Mouse (Mus musculus) gastrocnemius, postnatal 14 days (tissue): ENCODE measurements around the gene Snap23. TPM values are rescaled to one million over a fixed set of nuclear protein-coding genes. Genes with fewer than 3 reads are reported as not detected.
"Not testable (repeated sequence)": the region's sequence is repeated elsewhere in the genome, so short reads cannot be mapped to it uniquely, and the experiment has no call there.

ENCODE experiments used
- DNase-seq: peaks from one replicate; pipeline ENCODE4 v3.0.0; 2021; ENCODE audit warnings: mixed read lengths
- intact Hi-C: fragments of 180-260 bp; cut with DNase I; formaldehyde crosslinking; loops from one replicate; pipeline ENCODE4 v1.15.1; 2025; ENCODE audit warnings: low total_unique reads
- long read RNA-seq, 2 experiments: library from polyadenylated mRNA; stranded (forward); transcript quantifications; one replicate each; pipeline ENCODE4 v2.0.0; 2021
- total RNA-seq, 2 experiments: library from RNA; stranded (reverse); gene quantifications; 2 replicates each; pipeline ENCODE4 v1.2.3; 2021

The Snap23 gene
- 10 to 100 TPM; 43.1 to 47.7 TPM for total RNA-seq
- long read RNA-seq, experiment 1, transcript Snap23-203 (9 exons, 2,730 nt) = major isoform, 28 of 38 reads
- long read RNA-seq, experiment 1, partial matches to known transcripts = 2 of 38 reads
- long read RNA-seq, experiment 1, other reads (novel, unspliced or antisense) = 3 of 38 reads
- long read RNA-seq, experiment 2, transcript Snap23-203 (9 exons, 2,730 nt) = major isoform, 28 of 38 reads
- long read RNA-seq, experiment 2, partial matches to known transcripts = 3 of 38 reads
- long read RNA-seq, experiment 2, other reads (novel, unspliced or antisense) = 4 of 38 reads

DNA sequence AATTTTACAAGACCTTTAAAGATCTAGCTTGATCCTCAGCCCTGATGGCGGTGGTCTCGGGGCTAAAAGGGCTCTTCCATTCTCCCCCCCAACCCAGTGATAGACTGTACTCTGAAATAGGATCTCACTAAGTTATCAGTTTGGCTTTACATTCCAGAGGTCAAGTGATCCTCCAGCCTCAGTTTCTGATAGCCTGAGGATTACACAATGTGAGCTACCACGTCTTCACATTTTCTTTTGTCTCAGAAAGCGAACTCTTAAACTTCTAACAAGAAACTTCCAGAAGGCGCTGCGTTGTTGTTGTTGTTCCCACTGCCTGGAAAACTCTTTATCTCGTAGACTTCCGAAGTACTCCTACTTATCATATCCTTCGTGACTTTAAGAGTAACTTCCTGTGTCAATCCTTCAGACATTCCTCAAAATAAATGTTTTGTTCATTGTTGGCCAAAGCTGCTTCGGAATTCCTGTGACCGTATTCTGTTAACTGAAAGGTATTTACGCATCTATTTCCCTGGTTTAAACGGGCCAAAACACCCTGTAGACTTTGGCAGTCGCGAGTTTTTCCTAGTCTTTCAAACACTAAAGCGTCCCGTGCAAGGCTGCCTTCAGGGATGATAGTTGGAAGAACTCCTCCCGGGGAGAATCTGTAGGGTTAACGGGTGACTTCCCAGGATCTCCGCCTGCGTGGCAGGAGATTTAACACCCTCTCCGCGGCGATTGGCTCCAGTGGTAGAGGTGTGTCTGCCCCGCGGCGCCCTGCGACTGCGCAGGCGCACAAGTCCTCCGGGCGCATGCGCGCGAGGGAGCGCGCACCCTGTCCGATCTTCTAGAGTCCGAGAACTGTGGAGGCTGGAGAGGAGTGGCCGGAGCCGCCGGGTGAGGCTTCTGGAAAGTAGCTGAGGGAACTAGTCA lies at the start of gene Snap23:
Gene Snap23, plus strand, starts transcription at position 786 of the 912 bp plus-strand sequence.
- DNase-seq = peak; percentile 94
- intact Hi-C loops = no loop called here

DNA sequence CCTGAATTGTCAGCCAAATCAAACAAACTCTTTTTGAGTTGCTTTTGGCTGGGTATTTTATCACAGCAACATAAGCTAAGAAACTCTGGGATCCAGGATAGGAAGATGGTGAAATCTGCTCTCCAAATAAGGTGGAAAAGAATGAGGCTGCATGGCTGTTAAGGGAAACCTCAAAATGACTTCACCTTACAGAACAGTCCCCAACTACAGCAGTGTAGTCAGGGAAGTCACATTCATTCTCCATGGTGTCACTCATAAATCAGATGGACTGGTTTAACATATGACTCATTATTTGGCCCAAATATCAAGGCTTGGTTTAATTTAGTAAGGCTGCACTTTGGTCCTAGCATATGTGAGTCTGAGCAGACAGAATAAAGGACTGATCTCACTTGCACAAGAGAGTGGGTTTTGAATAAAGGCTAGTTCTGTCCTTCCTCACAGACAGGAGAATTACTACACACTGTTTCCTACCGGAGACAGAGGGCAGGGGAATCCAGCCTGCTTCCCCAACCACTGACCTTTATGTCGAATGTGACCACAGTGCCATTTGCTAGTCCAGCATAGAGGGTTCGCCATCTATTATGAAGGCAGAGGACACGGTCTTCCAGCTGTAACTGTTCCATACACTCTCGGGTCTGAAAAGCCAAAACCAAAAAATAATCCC lies 48.8 kb upstream of the Snap23 start:
- intact Hi-C loops = no loop called here
- DNase-seq = no peak

DNA sequence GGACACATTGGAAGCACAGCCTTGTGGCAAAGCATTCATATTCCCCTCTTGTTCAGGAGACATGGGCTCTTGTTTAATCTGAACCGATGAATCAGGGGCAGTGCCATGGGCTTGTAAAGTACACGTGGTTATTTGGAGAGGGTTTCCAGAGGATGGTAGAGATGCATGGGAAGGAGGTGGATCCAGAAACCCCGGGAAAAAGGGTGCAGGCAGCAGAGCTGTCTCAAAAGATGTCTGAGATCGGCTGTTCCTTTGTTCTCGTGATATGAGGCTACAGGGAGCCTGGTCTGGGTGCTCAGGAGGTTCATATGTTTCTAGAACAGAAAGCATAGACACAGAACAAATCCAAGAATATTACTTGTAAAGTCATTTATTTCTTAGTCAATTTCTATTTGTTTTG lies 40.7 kb upstream of the Snap23 start:
- intact Hi-C loops = loop anchor here (5.0 kb wide), 1 partner anchor 81 kb away; the partner anchor contains the start of genes Haus2 and Lrrc57
- no peak for DNase-seq

DNA sequence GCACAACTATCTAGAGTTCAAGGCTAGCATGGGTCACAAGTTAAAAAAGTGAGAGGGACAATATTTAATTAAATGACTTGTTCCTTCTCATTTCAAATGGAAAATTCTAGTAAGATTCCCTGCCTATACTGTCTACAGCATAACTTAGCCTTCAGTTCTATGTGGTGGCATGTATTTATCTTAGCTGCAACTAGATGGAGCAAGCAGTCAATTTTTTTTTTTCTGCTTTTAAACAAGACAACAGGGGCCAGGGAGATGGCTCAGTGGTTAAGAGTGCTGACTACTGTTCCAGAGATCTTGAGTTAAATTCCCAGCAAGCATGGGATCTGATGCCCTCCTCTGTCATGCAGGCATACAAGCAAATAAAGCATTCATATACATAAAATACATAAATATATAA lies 37.9 kb upstream of the Snap23 start:
- no peak for DNase-seq
- intact Hi-C loops = loop anchor here (5.0 kb wide), 1 partner anchor 78 kb away; the partner anchor contains the start of genes Haus2 and Lrrc57

DNA sequence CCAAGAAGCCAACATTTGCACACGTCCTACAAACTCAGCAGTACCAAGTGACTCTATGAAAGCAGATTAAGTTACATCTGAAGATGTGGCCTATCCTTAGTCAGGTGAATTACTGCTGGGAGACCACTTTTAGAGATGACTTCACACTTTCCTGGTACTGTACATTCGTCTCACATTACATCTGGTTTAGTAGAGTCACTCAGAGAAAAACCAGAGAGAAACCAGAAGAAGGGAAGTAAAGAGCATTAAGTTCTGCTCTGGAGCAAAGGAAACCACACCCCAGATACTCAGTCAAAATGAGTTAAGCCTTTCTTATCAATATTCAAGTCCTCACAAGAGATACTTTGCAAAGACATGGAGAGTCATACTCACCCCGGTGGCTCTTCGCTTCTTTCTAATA lies 36.2 kb upstream of the Snap23 start:
- intact Hi-C loops = no loop called here
- no peak for DNase-seq

DNA sequence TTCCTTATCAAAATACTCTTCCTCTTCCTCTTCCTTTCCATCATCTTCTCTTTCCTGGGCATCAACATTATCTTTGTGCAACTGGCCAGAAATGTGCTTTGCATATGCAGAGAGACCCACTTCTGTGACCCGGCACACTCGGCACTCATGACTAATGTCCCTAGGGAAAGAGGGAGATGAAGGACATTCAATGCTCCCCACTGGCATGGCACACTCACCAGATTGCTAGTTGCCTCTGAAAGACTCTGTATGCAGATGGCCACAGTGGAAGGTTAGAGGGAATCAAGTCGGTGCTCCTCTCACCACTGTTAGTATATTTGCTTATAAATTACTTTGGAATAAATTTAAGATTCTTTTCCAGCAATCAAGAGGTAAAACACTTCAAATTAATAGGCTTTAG lies 28.1 kb upstream of the Snap23 start:
- intact Hi-C loops = no loop called here
- DNase-seq = no peak

DNA sequence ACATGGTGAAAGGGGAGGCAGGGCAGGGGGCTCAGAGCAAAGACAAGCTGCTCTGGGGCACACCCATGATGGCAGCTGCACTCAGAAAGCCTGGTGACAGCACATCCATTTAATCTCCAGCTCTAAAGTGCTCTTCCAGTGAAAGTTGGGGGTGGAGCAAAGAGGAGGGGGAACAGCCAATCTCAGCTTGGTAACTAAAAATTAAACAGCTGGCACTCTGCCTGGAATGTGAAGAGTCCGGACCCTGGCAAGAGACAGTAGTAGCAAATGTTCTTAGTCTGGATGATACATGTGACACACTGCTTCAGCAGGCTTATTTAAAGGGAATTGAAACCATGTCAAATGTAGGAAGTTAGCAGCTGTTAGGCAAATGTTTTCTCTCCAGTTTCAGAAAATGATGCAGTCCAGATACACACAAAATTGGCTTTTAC lies 27.7 kb upstream of the Snap23 start:
- DNase-seq = peak; percentile 74
- intact Hi-C loops = no loop called here

DNA sequence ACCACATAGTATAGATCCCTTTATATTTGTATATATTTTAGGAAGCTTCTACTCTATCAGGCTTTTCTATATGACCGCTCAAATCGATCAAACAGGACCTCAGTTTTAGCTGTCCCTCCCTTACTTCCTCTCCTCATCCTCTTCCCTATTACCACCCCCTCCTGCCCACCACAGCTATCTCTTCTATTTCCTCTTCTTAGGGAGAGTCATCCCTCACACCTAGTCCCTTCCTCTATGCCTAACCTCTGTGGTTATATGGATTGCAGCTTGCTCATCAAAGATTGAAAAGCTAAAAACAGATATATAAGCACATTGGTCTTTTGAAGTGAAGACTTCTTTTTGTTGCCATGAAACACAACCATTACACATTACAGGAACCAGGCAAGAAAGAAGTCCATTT lies 22.7 kb upstream of the Snap23 start:
- intact Hi-C loops = no loop called here

DNA sequence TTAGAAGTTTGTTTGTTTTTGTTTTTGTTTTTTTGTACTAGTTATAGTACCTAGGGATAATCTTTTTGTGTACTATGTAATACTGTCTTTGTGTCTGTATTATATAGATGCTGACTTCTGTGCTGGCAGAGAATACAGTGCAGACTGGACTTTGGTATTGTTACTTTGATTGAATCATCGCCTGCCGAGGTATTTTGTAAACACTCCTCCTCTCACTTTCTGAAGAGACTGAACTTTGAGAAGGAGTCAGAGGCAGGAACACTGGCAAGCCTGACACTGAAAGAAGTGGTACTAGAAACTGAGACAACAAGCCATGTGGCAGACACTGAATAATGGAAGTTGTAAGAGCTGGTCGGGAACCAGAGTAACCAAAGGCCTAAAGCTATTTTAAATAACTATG lies 10.6 kb upstream of the Snap23 start:
- intact Hi-C loops = no loop called here

More for the DNA sequence above, 22.7 kb upstream of the Snap23 start:
- DNase-seq = no peak

DNA sequence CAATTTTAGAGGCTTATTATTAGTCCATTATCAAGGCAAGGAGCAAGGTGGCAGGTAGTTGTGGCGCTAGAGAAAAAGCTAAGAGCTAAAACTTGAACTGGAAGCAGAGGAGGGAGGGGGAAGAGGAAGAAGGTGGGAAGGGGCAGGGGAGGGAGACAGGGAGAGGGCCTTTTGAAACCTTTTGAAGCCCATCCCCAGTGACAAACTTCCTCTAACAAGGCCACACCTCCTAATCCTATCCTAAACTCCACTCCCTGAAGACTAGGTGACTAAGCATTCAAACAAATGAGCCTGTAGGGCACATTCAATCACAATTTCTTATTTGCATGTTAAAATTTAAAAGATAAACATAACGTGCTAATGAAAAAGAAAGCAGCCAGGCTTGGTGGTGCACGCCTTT lies 8.7 kb upstream of the Snap23 start:
- intact Hi-C loops = no loop called here
- no peak for DNase-seq

More for the DNA sequence above, 10.6 kb upstream of the Snap23 start:
- no peak for DNase-seq

DNA sequence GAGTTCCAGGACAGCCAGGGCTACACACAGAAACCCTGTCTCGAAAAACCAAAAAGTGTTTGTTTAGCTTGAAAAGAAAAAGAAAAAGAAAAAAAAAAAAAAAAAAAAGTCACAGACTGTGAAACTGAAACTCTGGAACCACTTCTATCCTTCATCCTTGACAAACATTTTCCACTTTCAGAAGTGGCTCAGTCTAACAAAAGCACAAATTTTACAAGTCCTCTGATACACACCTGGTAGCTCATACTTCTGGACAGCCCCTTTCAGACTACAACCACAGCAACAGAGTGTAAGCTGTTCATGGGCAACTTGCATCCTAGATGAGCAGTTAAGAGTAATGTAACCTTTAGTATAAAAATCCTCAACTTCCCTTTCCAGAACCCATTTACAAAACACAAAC lies 5.9 kb upstream of the Snap23 start:
- DNase-seq = no peak
- intact Hi-C loops = no loop called here

DNA sequence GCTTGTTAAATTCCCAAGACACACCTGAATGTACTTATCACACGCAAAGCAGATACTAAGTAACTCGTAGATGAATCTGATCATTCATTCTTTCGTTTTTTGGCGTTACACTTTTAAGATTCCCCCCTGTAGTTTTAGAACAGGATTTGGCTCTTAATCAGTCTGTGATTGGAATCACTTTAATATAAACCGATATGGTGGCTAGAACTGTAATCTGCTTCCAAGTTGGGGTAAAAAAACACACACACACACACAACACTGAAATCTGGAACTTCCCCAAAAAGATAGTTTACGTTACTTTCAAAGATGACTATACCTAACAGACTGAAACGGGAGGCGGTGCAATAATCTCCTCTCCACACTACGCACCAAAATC lies 4.6 kb upstream of the Snap23 start:
- DNase-seq = no peak
- intact Hi-C loops = no loop called here

DNA sequence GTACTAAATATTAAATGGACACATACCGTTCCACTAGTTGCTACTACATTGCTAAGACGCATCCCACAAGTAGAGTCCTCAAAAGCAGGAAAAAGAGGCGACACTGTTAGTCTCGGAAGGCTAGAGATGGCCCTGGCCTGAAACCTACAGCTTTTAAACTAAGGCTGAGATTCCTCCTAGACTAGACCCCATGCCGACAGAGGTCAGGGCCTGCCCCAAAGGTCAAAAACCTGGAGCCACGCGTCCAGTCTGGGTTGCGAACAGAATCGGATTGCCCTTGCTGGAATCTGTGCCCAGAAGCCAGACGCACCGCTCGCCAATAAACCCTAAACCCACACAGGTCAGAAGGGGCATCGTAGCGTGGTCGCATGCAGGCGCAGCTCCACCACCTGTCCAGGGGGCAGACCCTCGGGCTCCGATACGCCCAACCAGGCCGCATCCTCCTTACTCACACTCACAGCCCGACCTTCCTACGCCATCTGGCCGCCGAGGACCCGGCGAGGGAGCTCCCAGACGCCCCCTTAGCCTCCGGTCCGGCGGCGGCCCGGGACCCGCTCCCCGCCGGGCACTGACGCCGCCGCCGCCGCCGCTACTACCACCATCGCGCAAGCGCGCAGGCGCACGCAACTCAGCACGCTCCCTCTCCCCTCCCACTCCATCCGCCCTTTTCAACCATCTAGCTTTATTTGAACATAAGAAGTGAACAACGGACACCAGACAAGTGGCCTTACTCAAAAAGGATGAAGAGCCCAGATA lies 4.1 kb upstream of the Snap23 start, which contains the start of gene Zfp106:
Gene Zfp106, minus strand, starts transcription at position 609 of the 756 bp plus-strand sequence.
- intact Hi-C loops = no loop called here
- peak; percentile 87 for DNase-seq

DNA sequence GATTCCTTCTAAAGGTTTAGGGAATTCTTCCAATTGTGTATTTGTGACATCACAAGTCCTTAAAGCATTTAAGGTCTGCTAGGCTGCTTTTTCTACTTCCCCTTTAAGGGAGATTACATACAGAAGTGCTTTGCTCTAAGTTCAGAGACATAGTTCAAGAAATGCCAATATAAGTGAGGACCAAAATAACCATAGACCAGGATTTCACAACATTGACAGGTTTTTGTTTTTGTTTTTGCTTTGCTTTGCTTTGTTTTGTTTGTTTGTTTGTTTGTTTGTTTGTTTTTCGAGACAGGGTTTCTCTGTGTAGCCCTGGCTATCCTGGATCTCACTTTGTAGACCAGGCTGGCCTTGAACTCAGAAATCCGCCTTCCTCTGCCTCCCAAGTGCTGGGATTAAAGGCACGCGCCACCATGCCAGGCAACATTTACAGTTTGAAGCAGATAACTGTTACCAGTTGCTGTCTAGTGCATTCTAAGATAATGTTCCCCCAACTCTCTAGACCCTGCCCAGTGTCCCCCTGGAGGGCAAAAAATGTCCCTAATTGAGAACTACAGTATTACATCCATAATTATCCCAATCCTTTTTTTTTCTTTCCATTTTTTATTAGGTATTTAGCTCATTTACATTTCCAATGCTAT lies 2.8 kb upstream of the Snap23 start:
- DNase-seq, intact Hi-C loops: not testable (repeated sequence)

DNA sequence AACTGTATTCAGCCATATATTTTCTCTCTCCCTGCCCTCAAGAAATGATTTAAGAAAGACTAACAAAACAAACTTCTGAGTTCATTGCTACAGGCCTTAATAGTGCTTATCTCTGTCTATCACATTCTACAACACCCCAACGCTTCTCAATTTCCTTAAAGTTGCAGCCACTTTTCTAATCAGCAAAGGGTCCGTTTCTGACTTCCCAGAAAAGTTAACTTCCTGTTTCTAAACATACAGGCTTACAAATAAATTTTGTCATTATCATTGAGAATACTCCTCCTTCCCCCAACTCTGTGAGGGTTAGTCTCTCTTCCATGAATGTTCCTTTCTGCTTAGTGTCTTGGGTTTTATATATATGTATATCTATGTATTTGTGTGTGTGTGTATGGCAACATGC lies 2.1 kb upstream of the Snap23 start:
- no peak for DNase-seq
- intact Hi-C loops = no loop called here

DNA sequence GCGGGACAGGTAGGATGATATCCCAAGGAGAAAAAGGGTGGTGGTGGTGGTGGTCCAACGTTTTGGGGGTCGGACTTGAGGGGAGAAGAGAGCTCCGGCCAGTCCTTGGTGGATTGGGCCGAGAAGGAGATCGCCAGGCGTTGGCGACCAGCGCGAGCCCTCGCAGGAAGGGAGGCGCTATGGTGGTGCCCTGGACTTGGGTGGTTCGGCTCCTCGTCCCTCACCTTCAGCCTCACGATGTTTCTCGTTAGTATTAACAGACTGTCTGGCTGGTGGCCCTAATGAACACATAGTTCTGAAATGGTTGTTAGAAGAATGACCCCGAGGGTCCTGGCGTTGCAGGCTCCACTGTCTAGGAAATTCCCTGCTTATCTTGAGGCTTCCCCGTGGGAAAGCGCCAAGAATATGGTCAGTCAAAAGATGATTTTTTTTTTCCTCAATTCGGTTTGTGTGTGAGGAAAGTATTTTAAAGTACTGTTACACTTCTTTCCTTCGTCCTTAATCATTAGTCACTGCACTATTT lies 388 bp downstream of the Snap23 start:
- DNase-seq = no peak
- intact Hi-C loops = no loop called here

DNA sequence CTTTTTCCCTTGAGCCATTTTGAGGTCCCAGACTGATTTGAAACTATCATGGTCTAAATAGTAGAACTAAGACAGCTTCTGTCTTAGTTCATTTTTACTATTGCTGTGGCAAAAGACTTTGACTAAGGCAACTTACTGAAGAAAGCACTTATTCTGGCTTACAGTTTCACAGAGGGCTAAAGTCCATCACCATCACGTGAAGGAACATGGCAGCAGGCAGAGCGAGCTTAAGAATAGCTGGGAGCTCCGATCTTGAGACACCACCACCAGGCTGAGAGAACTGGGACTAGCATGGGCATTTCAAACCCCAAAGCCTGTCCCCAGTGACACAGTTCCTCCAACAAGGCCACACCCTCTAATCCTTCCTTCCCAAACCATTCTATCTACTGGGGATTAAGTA lies 3.6 kb downstream of the Snap23 start:
- intact Hi-C loops = no loop called here
- no peak for DNase-seq

DNA sequence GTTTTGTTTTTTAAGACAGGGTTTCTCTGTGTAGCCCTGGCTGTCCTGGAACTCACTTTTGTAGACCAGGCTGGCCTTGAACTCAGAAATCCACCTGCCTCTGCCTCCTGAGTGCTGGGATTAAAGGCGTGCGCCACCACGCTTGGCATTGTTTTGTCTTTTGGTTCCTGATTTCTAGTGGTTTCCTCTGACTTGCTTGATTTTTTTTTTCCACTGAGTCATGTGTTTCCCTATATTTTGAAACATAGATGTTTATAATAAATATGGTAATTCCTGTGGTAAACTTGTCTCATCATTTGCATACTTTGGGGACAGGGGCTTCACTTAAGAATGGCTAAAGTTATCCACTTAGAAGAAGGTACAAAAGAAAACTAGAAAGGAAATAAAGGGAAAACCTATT lies 4.7 kb downstream of the Snap23 start:
- DNase-seq, intact Hi-C loops: not testable (repeated sequence)

DNA sequence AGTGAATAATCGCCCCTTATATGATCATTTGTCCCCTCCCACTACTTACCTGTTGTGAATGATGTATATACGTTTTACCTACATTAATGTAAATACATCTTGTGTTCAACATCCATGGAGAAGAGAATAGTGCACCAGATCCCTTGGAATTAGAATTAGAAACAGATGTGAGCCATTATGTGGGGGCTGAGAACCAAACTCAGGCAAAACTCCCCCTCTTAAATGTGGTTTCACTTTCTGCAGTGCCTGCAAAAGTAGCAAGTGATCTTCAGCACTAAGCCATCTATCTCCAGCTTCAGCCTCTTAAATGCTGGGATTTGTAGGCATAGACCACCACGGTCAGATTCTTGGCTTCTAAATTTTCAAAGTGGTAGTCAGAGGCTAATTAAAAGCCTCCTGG lies 7.7 kb downstream of the Snap23 start:
- DNase-seq = no peak
- intact Hi-C loops = no loop called here
